Mouse (Mus musculus): ENCODE results near the gene Atg5. TPM values are rescaled to one million over a fixed set of nuclear protein-coding genes. Genes with fewer than 3 reads are reported as not detected.

Atg5 gene
- polyA plus RNA-seq, 1 experiment: 28.7 TPM

DNA sequence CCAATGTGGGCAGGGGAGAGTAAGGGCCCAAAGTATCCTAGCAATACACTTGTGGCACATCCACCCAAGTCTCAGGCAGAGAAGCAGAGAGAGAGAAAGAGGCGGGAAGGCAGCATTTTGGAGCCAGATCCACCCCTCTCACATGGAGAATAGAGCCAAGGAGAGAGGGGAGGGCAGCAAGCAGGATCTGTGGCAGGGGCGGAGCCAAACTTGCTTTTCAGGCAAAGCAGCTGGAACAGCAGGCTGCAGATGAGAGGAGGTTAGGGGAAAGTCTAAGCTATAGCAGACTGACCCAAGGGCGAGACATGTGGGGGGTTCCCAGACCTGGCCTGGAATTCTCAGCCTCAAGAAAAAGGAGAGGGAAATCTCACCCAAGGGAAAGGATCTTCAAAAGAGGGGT, 2.3 kb upstream of the Atg5 start:
- H3K27me3 ChIP-seq (ENCODE audit: control insufficient read depth, insufficient read depth, low read length, poor library complexity, severe bottlenecking): no peaks in the 10 kb centered on the region
- H3K4me3 ChIP-seq (ENCODE audit: low read depth, low read length): peak overlapping the region; percentile 48
- no peak overlapping the region for H3K27ac ChIP-seq (ENCODE audit: insufficient read depth, low read length)
- peak overlapping the region; percentile 46 for H3K9ac ChIP-seq (ENCODE audit: low read depth, poor library complexity, severe bottlenecking)
- H3K4me1 ChIP-seq (ENCODE audit: control insufficient read depth, insufficient read depth, low read length): no peaks in the 10 kb centered on the region
- TF ChIP-seq EP300 (IDR thresholded peaks at IDR 0.05; ENCODE audit: insufficient read depth, low read depth, low read length) (0 out of 2 replicates have a peak, but pooled peaks have one; percentile 25), POLR2A (IDR thresholded peaks at IDR 0.05; ENCODE audit: insufficient read depth, low read length) (no peak)
- no peaks in the 10 kb centered on the region for H3K36me3 ChIP-seq (ENCODE audit: control insufficient read depth, insufficient read depth, low read length, poor library complexity, severe bottlenecking)
- no peaks in the 10 kb centered on the region for H3K9me3 ChIP-seq (replicated peaks; ENCODE audit: control insufficient read depth, insufficient read depth, low read length, poor library complexity, severe bottlenecking)

DNA sequence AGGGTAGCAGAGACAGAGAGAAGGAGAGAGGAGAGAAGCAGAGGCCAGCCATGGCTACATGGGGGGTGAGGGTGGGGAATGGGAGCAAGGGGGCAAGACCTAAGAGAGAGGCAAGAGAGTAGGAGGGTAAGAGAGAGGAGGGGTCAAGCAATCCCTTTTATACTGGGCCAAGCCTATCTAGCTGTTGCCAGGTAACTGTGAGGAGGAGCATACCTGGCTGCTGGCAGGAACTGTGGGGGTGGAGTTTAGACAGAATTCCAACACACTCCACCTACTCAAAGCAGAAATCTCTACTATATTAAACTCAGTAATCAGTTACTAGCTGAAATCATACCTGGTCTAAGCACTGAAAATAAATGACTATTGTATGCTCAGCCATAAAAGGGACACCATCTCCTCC, 1.6 kb upstream of the Atg5 start:
- no peak for TF ChIP-seq POLR2A (IDR thresholded peaks at IDR 0.05; ENCODE audit: insufficient read depth, low read length)
- no peak for TF ChIP-seq CTCF (IDR thresholded peaks at IDR 0.05; ENCODE audit: low read depth, low read length)
- TF ChIP-seq EP300 (IDR thresholded peaks at IDR 0.05; ENCODE audit: insufficient read depth, low read depth, low read length): no peak
- Histone ChIP-seq H3K4me3 (ENCODE audit: low read depth, low read length) (peak overlapping the region; percentile 42), H3K9ac (ENCODE audit: low read depth, poor library complexity, severe bottlenecking) (0 out of 2 replicates have a peak overlapping the region, but pooled peaks have one; percentile 46)

DNA sequence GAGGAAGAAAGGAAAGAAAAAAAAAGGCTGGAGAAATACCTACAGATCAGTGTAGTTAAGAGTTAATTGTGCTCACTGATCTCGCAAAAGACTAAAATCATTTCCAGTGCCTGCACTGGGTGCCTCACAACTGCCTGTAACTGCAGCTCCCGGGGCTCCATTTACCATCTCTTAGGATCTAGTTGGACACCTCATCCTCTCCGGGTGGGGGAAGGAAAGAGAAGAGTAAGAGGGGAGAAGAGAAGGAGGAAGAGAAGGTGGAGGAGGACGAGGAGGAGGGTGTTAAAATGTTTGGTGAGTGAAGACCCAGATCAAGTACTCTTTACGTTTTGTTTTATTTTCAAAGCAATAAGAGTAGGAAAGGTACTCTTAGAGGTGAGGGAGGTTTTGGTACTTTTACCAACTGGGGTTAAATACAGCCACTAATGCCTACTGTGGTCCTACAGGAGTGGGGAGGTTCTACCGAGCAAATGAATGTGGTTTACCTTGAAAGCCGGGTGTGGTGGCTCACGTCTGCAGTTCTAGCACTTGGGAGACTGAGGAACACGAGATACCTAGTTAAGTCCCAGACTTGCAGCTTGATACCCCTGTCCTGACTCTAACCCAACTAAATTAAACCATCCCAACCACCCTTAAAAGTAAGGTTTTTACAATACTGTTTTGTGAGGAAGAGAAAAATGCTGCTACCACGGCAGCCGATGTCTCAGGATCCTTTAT, 574 bp upstream of the Atg5 start:
- Histone ChIP-seq H3K27me3 (ENCODE audit: control insufficient read depth, insufficient read depth, low read length, poor library complexity, severe bottlenecking) (no peaks in the 10 kb centered on the region), H3K9me3 (replicated peaks; ENCODE audit: control insufficient read depth, insufficient read depth, low read length, poor library complexity, severe bottlenecking) (no peaks in the 10 kb centered on the region), H3K4me3 (ENCODE audit: low read depth, low read length) (peak overlapping the region; percentile 83), H3K27ac (ENCODE audit: insufficient read depth, low read length) (peak overlapping the region; percentile 42; the same call in 1 of the 2 replicates), H3K4me1 (ENCODE audit: control insufficient read depth, insufficient read depth, low read length) (no peaks in the 10 kb centered on the region), H3K9ac (ENCODE audit: low read depth, poor library complexity, severe bottlenecking) (peak overlapping the region; percentile 75), H3K36me3 (ENCODE audit: control insufficient read depth, insufficient read depth, low read length, poor library complexity, severe bottlenecking) (0 out of 2 replicates have a peak, but pooled peaks cover 2% of the 10 kb centered on the region)
- TF ChIP-seq EP300 (IDR thresholded peaks at IDR 0.05; ENCODE audit: insufficient read depth, low read depth, low read length) (no peak), CTCF (IDR thresholded peaks at IDR 0.05; ENCODE audit: low read depth, low read length) (no peak), POLR2A (IDR thresholded peaks at IDR 0.05; ENCODE audit: insufficient read depth, low read length) (no peak)

More for the DNA sequence above, 1.6 kb upstream of the Atg5 start:
- H3K4me1 ChIP-seq (ENCODE audit: control insufficient read depth, insufficient read depth, low read length): no peaks in the 10 kb centered on the region
- H3K27me3 ChIP-seq (ENCODE audit: control insufficient read depth, insufficient read depth, low read length, poor library complexity, severe bottlenecking): no peaks in the 10 kb centered on the region
- H3K9me3 ChIP-seq (replicated peaks; ENCODE audit: control insufficient read depth, insufficient read depth, low read length, poor library complexity, severe bottlenecking): no peaks in the 10 kb centered on the region
- H3K27ac ChIP-seq (ENCODE audit: insufficient read depth, low read length): no peak overlapping the region
- no peaks in the 10 kb centered on the region for H3K36me3 ChIP-seq (ENCODE audit: control insufficient read depth, insufficient read depth, low read length, poor library complexity, severe bottlenecking)

DNA sequence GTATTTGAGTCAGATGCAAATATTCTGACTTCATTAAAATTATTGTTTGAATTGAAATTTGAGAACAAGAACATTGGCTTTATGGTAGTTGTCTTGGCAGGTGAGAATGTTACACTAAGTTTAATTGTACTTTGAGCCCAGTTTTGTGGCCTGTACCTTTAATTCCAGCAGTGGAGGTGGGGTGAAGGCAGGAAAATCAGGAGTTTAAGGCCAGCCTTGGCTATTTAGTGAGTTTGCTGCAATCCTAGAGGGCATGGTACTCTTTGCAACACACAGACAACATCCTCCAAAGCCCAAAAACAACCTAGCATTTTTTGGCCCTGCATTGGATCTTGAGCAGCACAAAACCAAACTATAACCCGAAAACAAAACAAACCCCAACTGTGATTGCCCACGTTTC, 1.1 kb downstream of the Atg5 start:
- Histone ChIP-seq H3K27me3 (ENCODE audit: control insufficient read depth, insufficient read depth, low read length, poor library complexity, severe bottlenecking) (no peaks in the 10 kb centered on the region), H3K9me3 (replicated peaks; ENCODE audit: control insufficient read depth, insufficient read depth, low read length, poor library complexity, severe bottlenecking) (no peaks in the 10 kb centered on the region), H3K36me3 (ENCODE audit: control insufficient read depth, insufficient read depth, low read length, poor library complexity, severe bottlenecking) (0 out of 2 replicates have a peak, but pooled peaks cover 2% of the 10 kb centered on the region), H3K4me3 (ENCODE audit: low read depth, low read length) (peak overlapping the region; percentile 15; the same call in 1 of the 2 replicates), H3K9ac (ENCODE audit: low read depth, poor library complexity, severe bottlenecking) (peak overlapping the region; percentile 90), H3K27ac (ENCODE audit: insufficient read depth, low read length) (no peak overlapping the region), H3K4me1 (ENCODE audit: control insufficient read depth, insufficient read depth, low read length) (no peaks in the 10 kb centered on the region)
- TF ChIP-seq EP300 (IDR thresholded peaks at IDR 0.05; ENCODE audit: insufficient read depth, low read depth, low read length): no peak
- no peak for TF ChIP-seq POLR2A (IDR thresholded peaks at IDR 0.05; ENCODE audit: insufficient read depth, low read length)
- TF ChIP-seq CTCF (IDR thresholded peaks at IDR 0.05; ENCODE audit: low read depth, low read length): no peak

DNA sequence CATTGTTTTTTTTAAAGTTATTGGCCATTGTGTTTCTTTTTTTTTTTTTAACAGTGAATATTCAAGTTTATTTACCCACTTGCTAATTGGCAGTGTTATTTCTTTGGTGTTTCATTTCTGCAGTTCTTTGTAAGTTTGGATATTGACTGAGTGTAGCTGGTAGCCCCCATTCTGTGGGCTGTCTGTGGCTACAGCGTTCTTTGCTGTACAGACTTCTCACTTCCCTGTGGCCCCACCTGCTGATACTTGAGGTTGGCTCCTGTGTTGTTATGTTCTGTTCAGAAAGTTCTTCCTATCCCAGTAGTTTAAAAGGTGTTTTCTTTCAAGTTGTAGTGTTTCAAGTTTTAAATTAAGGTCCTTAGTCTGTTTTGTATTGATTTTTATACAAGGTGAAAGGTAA, 14.2 kb downstream of the Atg5 start:
- Histone ChIP-seq H3K27ac (ENCODE audit: insufficient read depth, low read length) (no peak overlapping the region), H3K36me3 (ENCODE audit: control insufficient read depth, insufficient read depth, low read length, poor library complexity, severe bottlenecking) (peaks cover 6% of the 10 kb centered on the region; the same call in 1 of the 2 replicates), H3K27me3 (ENCODE audit: control insufficient read depth, insufficient read depth, low read length, poor library complexity, severe bottlenecking) (no peaks in the 10 kb centered on the region), H3K4me1 (ENCODE audit: control insufficient read depth, insufficient read depth, low read length) (no peaks in the 10 kb centered on the region), H3K9me3 (replicated peaks; ENCODE audit: control insufficient read depth, insufficient read depth, low read length, poor library complexity, severe bottlenecking) (no peaks in the 10 kb centered on the region), H3K4me3 (ENCODE audit: low read depth, low read length) (no peak overlapping the region), H3K9ac (ENCODE audit: low read depth, poor library complexity, severe bottlenecking) (no peak overlapping the region)
- TF ChIP-seq POLR2A (IDR thresholded peaks at IDR 0.05; ENCODE audit: insufficient read depth, low read length) (no peak), EP300 (IDR thresholded peaks at IDR 0.05; ENCODE audit: insufficient read depth, low read depth, low read length) (no peak), CTCF (IDR thresholded peaks at IDR 0.05; ENCODE audit: low read depth, low read length) (no peak)

DNA sequence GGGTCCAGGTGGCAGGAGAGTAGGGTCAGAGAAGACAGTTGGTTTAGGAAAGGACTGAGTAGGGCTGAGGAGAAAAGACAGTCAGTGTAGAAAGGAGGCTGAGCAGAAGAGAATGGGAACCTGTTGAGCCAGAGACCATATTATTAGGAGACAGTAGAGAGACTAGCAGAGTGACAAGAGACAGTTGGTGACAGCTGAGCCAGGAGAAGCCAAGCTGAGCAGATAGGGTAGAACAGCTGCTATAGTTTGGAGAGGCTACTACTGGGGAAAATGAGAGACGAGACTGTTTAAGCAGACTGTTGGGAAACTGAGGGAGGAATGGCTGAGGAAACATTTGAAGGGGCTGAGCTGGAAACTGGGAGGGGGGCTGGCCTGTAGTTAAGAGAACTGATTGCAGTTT, 16.9 kb downstream of the Atg5 start:
- H3K9ac ChIP-seq (ENCODE audit: low read depth, poor library complexity, severe bottlenecking): no peak overlapping the region
- no peak overlapping the region for H3K4me3 ChIP-seq (ENCODE audit: low read depth, low read length)
- H3K4me1 ChIP-seq (ENCODE audit: control insufficient read depth, insufficient read depth, low read length): no peaks in the 10 kb centered on the region
- peaks cover 10% of the 10 kb centered on the region for H3K36me3 ChIP-seq (ENCODE audit: control insufficient read depth, insufficient read depth, low read length, poor library complexity, severe bottlenecking)
- H3K27ac ChIP-seq (ENCODE audit: insufficient read depth, low read length): no peak overlapping the region
- H3K27me3 ChIP-seq (ENCODE audit: control insufficient read depth, insufficient read depth, low read length, poor library complexity, severe bottlenecking): no peaks in the 10 kb centered on the region
- TF ChIP-seq EP300 (IDR thresholded peaks at IDR 0.05; ENCODE audit: insufficient read depth, low read depth, low read length) (no peak), POLR2A (IDR thresholded peaks at IDR 0.05; ENCODE audit: insufficient read depth, low read length) (no peak), CTCF (IDR thresholded peaks at IDR 0.05; ENCODE audit: low read depth, low read length) (no peak)
- H3K9me3 ChIP-seq (replicated peaks; ENCODE audit: control insufficient read depth, insufficient read depth, low read length, poor library complexity, severe bottlenecking): no peaks in the 10 kb centered on the region

All from ES-Bruce4 (cell line).